In the genomic region with DNA sequence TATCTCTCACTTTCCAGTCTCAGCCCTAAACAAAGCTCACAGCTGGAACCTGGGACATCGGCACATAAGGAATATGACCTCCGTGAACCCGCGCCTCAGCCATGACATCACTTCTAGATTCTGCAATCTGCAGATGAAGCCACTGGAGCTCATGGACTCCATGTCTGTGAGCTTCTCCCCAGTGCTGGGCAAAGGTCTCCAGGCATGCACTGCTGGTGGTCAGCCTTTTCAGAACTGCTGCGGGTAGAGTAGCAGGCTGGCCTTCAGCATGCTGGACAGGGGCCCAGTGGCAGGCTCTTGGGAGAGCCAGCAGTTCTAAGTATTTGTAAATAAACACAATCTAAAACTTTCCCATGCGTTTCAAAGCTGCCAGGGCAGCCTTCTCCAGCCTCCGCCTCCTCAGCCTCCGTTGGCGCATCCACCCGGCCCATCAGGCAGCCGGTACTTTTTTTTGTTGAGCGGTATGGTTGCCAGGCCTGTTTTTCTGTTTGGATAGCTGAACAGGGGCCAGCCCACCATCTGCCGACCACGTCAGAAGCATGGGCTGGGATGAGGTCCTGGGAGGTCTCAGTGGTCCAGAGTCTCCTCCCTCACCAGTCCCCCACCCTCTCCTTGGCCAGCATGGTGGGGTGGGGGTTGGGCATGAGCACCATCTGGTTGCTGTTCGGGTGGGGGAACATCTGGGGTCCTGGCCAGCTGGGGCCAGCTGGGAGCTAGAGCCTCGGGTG, we compare ENCODE assay signal across 9 mouse cellular contexts. TPM values are rescaled to one million over a fixed set of nuclear protein-coding genes. Genes with fewer than 3 reads are reported as not detected.
DNase-seq lines count a peak whose midpoint lies in the region; ATAC-seq and TF ChIP-seq lines count a peak whose summit lies in the region.
"Had no signal": no experiment of that assay in that cellular context is flagged by ENCODE, and none has a peak within 500 bp of the region (broad histone marks: within the 10 kb centered on the region; RNA-seq: fewer than 3 reads in every experiment).

No protein-coding gene starts in this region.

- no peaks in the 10 kb centered on the region for H3K27me3 ChIP-seq in cerebellum, adult 2 months (ENCODE audit: control insufficient read depth, insufficient read depth, low read length)
- no peaks in the 10 kb centered on the region for H3K27me3 ChIP-seq in intestine, embryonic 15.5 days (replicated peaks)
- H3K27me3 ChIP-seq in limb, embryonic 13.5 days, result no peaks in the 10 kb centered on the region
- H3K27me3 ChIP-seq in neural tube, embryonic 12.5 days (replicated peaks), result no peaks in the 10 kb centered on the region

- no peaks in the 10 kb centered on the region for H3K36me3 ChIP-seq in intestine, embryonic 15.5 days
- 0 out of 2 replicates have a peak, but pooled peaks cover 12% of the 10 kb centered on the region for H3K36me3 ChIP-seq in limb, embryonic 13.5 days
- H3K36me3 ChIP-seq in neural tube, embryonic 12.5 days, result peaks cover 61% of the 10 kb centered on the region

- H3K27ac ChIP-seq in cerebellum, adult 2 months (ENCODE audit: insufficient read depth, low read length), result peak overlapping the region; percentile 17
- peak overlapping the region; percentile 51; the same call in 1 of the 2 replicates for H3K27ac ChIP-seq in intestine, embryonic 15.5 days
- no peak overlapping the region for H3K27ac ChIP-seq in limb, embryonic 13.5 days
- no peak overlapping the region; the same call in 1 of the 2 replicates for H3K27ac ChIP-seq in neural tube, embryonic 12.5 days

- no peak overlapping the region for H3K4me3 ChIP-seq in cerebellum, adult 2 months (replicated peaks; ENCODE audit: insufficient read depth, low read depth, low read length)
- H3K4me3 ChIP-seq in intestine, embryonic 15.5 days (replicated peaks), result no peak overlapping the region
- H3K4me3 ChIP-seq in limb, embryonic 13.5 days, result no peak overlapping the region
- no peak overlapping the region for H3K4me3 ChIP-seq in neural tube, embryonic 12.5 days

- peak; percentile 9; the same call in 1 of the 2 replicates for ATAC-seq in intestine, embryonic 15.5 days
- 0 out of 2 replicates have a peak, but pooled peaks have one; percentile 17 for ATAC-seq in limb, embryonic 13.5 days (ENCODE audit: low FRiP score, low read depth)
- ATAC-seq in neural tube, embryonic 12.5 days (ENCODE audit: low FRiP score, low read depth), result no peak

- no peaks in the 10 kb centered on the region for H3K9me3 ChIP-seq in intestine, embryonic 15.5 days
- no peaks in the 10 kb centered on the region for H3K9me3 ChIP-seq in limb, embryonic 13.5 days
- no peaks in the 10 kb centered on the region for H3K9me3 ChIP-seq in neural tube, embryonic 12.5 days

- peak overlapping the region; percentile 22 for H3K4me2 ChIP-seq in intestine, embryonic 15.5 days (replicated peaks)
- no peak overlapping the region for H3K4me2 ChIP-seq in limb, embryonic 13.5 days (replicated peaks)
- H3K4me2 ChIP-seq in neural tube, embryonic 12.5 days (replicated peaks), result 0 out of 2 replicates have a peak overlapping the region, but pooled peaks have one; percentile 9

- DNase-seq in adrenal gland, postnatal 10 days, result peak; percentile 67
- no peak for DNase-seq in adrenal gland, adult 8-10 months
- peak; percentile 71 to 80 for DNase-seq in cerebellum, adult 2 months
- peak; percentile 52 for DNase-seq in forelimb bud, embryonic 11.5 days (ENCODE audit: low read depth, low spot score)
- no peak for DNase-seq in thymus, adult 18-20 months

- 12% methylated on average over 16 of the region's 16 CpGs for WGBS in cerebellum, adult 2 months
- 33% methylated on average over 16 of the region's 16 CpGs for WGBS in intestine, embryonic 15.5 days
- WGBS in limb, embryonic 13.5 days, result 23% methylated on average over 16 of the region's 16 CpGs
- 45% methylated on average over 16 of the region's 16 CpGs for WGBS in neural tube, embryonic 12.5 days

- no peak for TF ChIP-seq CTCF in cerebellum, adult 2 months (IDR thresholded peaks at IDR 0.05; ENCODE audit: borderline replicate concordance, insufficient read depth, low read depth, low read length)

- H3K9ac ChIP-seq in intestine, embryonic 15.5 days, result no peak overlapping the region
- H3K9ac ChIP-seq in limb, embryonic 13.5 days, result 0 out of 2 replicates have a peak overlapping the region, but pooled peaks have one; percentile 13
- no peak overlapping the region for H3K9ac ChIP-seq in neural tube, embryonic 12.5 days

- TF ChIP-seq POLR2A in cerebellum, adult 2 months (IDR thresholded peaks at IDR 0.05; ENCODE audit: borderline replicate concordance, insufficient read depth, low read length), result no peak

- H3K4me1 ChIP-seq in cerebellum, adult 2 months (ENCODE audit: control insufficient read depth, insufficient read depth, low read length), result peaks cover 55% of the 10 kb centered on the region
- H3K4me1 ChIP-seq in intestine, embryonic 15.5 days (replicated peaks), result peaks cover 57% of the 10 kb centered on the region
- H3K4me1 ChIP-seq in limb, embryonic 13.5 days, result peaks cover 52% of the 10 kb centered on the region
- peaks cover 23% of the 10 kb centered on the region for H3K4me1 ChIP-seq in neural tube, embryonic 12.5 days

RNA-seq across cellular contexts. Expression of gene Pabpn1l, which starts 17.1 kb away (rescaled TPM):
- total RNA-seq in adrenal gland, postnatal 10 days (2021), result not detected
- not detected for total RNA-seq in adrenal gland, adult 8-10 months (2022)
- not detected in 2 replicates for polyA plus RNA-seq in cerebellum, adult 2 months (2012; rRNA removed)
- not detected in 2 replicates for polyA plus RNA-seq in intestine, embryonic 15.5 days (2015; fragmentation: Nextera tagmentation; extraction: Ambion mirVana)
- polyA plus RNA-seq in limb, embryonic 13.5 days (2015; fragmentation: Nextera tagmentation; extraction: Ambion mirVana), result not detected in 2 replicates
- not detected in 2 replicates for polyA plus RNA-seq in neural tube, embryonic 12.5 days (2016; fragmentation: Nextera tagmentation; extraction: Ambion mirVana)
- total RNA-seq: left cerebral cortex, postnatal 25 days had no signal

RNA-seq across cellular contexts. Expression of gene Trappc2l, which starts 28.2 kb away (rescaled TPM):
- 10 to 100 TPM; 48.9 to 56.5 TPM for total RNA-seq in adrenal gland, postnatal 10 days (2021)
- total RNA-seq in adrenal gland, adult 8-10 months (2022), result 10 to 100 TPM; 61.7 to 64.9 (median 62.9) TPM
- polyA plus RNA-seq in cerebellum, adult 2 months (2012; rRNA removed), result 199 and 206 TPM in 2 replicates
- polyA plus RNA-seq in intestine, embryonic 15.5 days (2015; fragmentation: Nextera tagmentation; extraction: Ambion mirVana), result 58.0 and 76.0 TPM in 2 replicates
- polyA plus RNA-seq in limb, embryonic 13.5 days (2015; fragmentation: Nextera tagmentation; extraction: Ambion mirVana), result 49.6 and 55.6 TPM in 2 replicates
- polyA plus RNA-seq in neural tube, embryonic 12.5 days (2016; fragmentation: Nextera tagmentation; extraction: Ambion mirVana), result 65.6 and 69.7 TPM in 2 replicates

RNA-seq across cellular contexts. Expression of gene Galns, which starts 28.4 kb away (rescaled TPM):
- total RNA-seq in adrenal gland, postnatal 10 days (2021), result 1 to 10 TPM; 8.0 to 8.3 TPM
- 10 to 100 TPM in 2 of 4 experiments, 1 to 10 TPM in 2; 6.4 to 11.6 (median 9.1) TPM for total RNA-seq in adrenal gland, adult 8-10 months (2022)
- polyA plus RNA-seq in cerebellum, adult 2 months (2012; rRNA removed), result 8.5 and 8.7 TPM in 2 replicates
- polyA plus RNA-seq in intestine, embryonic 15.5 days (2015; fragmentation: Nextera tagmentation; extraction: Ambion mirVana), result 17.1 and 18.8 TPM in 2 replicates
- polyA plus RNA-seq in limb, embryonic 13.5 days (2015; fragmentation: Nextera tagmentation; extraction: Ambion mirVana), result 9.0 and 9.7 TPM in 2 replicates
- polyA plus RNA-seq in neural tube, embryonic 12.5 days (2016; fragmentation: Nextera tagmentation; extraction: Ambion mirVana), result 4.6 and 6.2 TPM in 2 replicates

RNA-seq across cellular contexts. Expression of gene Cbfa2t3, which starts 59.2 kb away (rescaled TPM):
- 10 to 100 TPM; 12.0 to 14.3 TPM for total RNA-seq in adrenal gland, postnatal 10 days (2021)
- 10 to 100 TPM; 10.9 to 21.7 (median 15.3) TPM for total RNA-seq in adrenal gland, adult 8-10 months (2022)
- 17.7 and 21.6 TPM in 2 replicates for polyA plus RNA-seq in cerebellum, adult 2 months (2012; rRNA removed)
- 4.6 and 4.7 TPM in 2 replicates for polyA plus RNA-seq in intestine, embryonic 15.5 days (2015; fragmentation: Nextera tagmentation; extraction: Ambion mirVana)
- polyA plus RNA-seq in limb, embryonic 13.5 days (2015; fragmentation: Nextera tagmentation; extraction: Ambion mirVana), result 4.3 and 4.8 TPM in 2 replicates
- 15.3 and 16.7 TPM in 2 replicates for polyA plus RNA-seq in neural tube, embryonic 12.5 days (2016; fragmentation: Nextera tagmentation; extraction: Ambion mirVana)

Comparison
In these comparisons a context has a peak if more than half of its experiments do, and no peak if none do; other contexts are left out.
1. DNase-seq: peak in adrenal gland, postnatal 10 days (single experiment), cerebellum, adult 2 months (2 of 2) and forelimb bud, embryonic 11.5 days (single experiment); none in adrenal gland, adult 8-10 months (single experiment) and thymus, adult 18-20 months (0 of 2).
2. H3K27ac ChIP-seq: peak in cerebellum, adult 2 months (single experiment) and intestine, embryonic 15.5 days (single experiment); none in limb, embryonic 13.5 days (single experiment) and neural tube, embryonic 12.5 days (single experiment).